Mouse (Mus musculus) CH12.LX (cell line): ENCODE measurements at regions not wholly inside any gene's neighbourhood (a gene's known extent, or its start where the extent isn't known, plus 50 kb on each side); places are given as distances from the start of the nearest gene placed in this dataset.

Experiments used
- DNase-seq: peaks from one replicate; pipeline ENCODE4 v3.0.0-alpha.2; 2013; ENCODE audit errors: extremely low read depth
- H3K27ac ChIP-seq: 2 replicates; pipeline ENCODE4 v1.5.1; 2012; ENCODE audit warnings: low read depth, mild to moderate bottlenecking, control low read depth, moderate library complexity; ENCODE audit not compliant: insufficient read depth
- H3K27me3 ChIP-seq: replicated peaks from 2 replicates; pipeline ENCODE3; 2012; ENCODE audit warnings: inconsistent platforms
- H3K36me3 ChIP-seq, 2 experiments: replicated peaks in 1 of 2; 2 replicates each; pipeline versions ENCODE3 to v1.6.1; 2012; ENCODE audit warnings: inconsistent platforms in 1 of 2, low read length in 1 of 2, mild to moderate bottlenecking in 1 of 2, mixed read lengths in 1 of 2, moderate library complexity in 1 of 2; ENCODE audit not compliant: control insufficient read depth in 1 of 2, insufficient read depth in 1 of 2
- H3K4me1 ChIP-seq, 2 experiments: 2 replicates each; pipeline ENCODE4 v1.6.1; 2012; ENCODE audit warnings: inconsistent platforms in 1 of 2, moderate library complexity in 1 of 2; ENCODE audit not compliant: insufficient read depth in 2 of 2, control insufficient read depth in 1 of 2
- H3K4me2 ChIP-seq: 2 replicates; pipeline ENCODE4 v1.6.1; 2012; ENCODE audit warnings: low read depth, mild to moderate bottlenecking, control low read depth; ENCODE audit not compliant: poor library complexity, insufficient read depth, severe bottlenecking
- H3K4me3 ChIP-seq, 3 experiments: fragments of 150-350 bp in 1 of 3; sonication (generic) in 1 of 3; replicated peaks in 1 of 3; 2 replicates each; pipeline versions ENCODE3 to v1.5.1; 2011 to 2012; ENCODE audit warnings: low read depth in 2 of 3, low read length in 2 of 3, mild to moderate bottlenecking in 2 of 3, moderate library complexity in 2 of 3, control low read depth in 1 of 3, improper control_type of control experiment in 1 of 3, inconsistent platforms in 1 of 3, mixed read lengths in 1 of 3; ENCODE audit not compliant: poor library complexity in 1 of 3
- H3K79me2 ChIP-seq: replicated peaks from 2 replicates; pipeline ENCODE4 v1.6.1; 2012; ENCODE audit warnings: mild to moderate bottlenecking, moderate library complexity; ENCODE audit not compliant: control insufficient read depth, poor library complexity, insufficient read depth, severe bottlenecking; ENCODE audit errors: extremely low read depth
- H3K9ac ChIP-seq: 2 replicates; pipeline ENCODE4 v1.6.1; 2012; ENCODE audit warnings: low read depth, mild to moderate bottlenecking, control low read depth, moderate library complexity; ENCODE audit not compliant: insufficient read depth
- H3K9me3 ChIP-seq: replicated peaks from 2 replicates; pipeline ENCODE3; 2012; ENCODE audit warnings: low read length, inconsistent platforms, mixed read lengths
- CHD2 ChIP-seq: IDR thresholded peaks from 2 replicates; pipeline ENCODE4 v1.6.1; 2011; ENCODE audit warnings: low read length, improper control_type of control experiment
- ELF1 ChIP-seq: IDR thresholded peaks from 2 replicates; pipeline ENCODE4 v1.6.1; 2014; ENCODE audit warnings: low read depth, mild to moderate bottlenecking, inconsistent platforms, low read length, improper control_type of control experiment
- ETS1 ChIP-seq: conservative IDR thresholded peaks from 2 replicates; pipeline ENCODE4 v1.6.1; 2012; ENCODE audit warnings: low read depth, mild to moderate bottlenecking, inconsistent platforms, low read length, improper control_type of control experiment, moderate library complexity
- GABPA ChIP-seq: IDR thresholded peaks from 2 replicates; pipeline ENCODE4 v1.6.1; 2012; ENCODE audit warnings: low read depth, low read length, improper control_type of control experiment, inconsistent platforms; ENCODE audit not compliant: insufficient replicate concordance
- KAT2A ChIP-seq: IDR thresholded peaks from 2 replicates; pipeline ENCODE4 v1.6.1; 2012; ENCODE audit warnings: low read length, improper control_type of control experiment, inconsistent platforms; ENCODE audit not compliant: insufficient replicate concordance
- MAFK ChIP-seq: IDR thresholded peaks from 2 replicates; pipeline ENCODE4 v1.6.1; 2011; ENCODE audit warnings: low read length, improper control_type of control experiment; ENCODE audit not compliant: insufficient replicate concordance
- MAX ChIP-seq: IDR thresholded peaks from 2 replicates; pipeline ENCODE4 v1.6.1; 2011; ENCODE audit warnings: low read length, improper control_type of control experiment
- MEF2A ChIP-seq: IDR thresholded peaks from 2 replicates; pipeline ENCODE4 v1.6.1; 2014; ENCODE audit warnings: low read depth, mild to moderate bottlenecking, inconsistent platforms, low read length, improper control_type of control experiment, borderline replicate concordance
- MYC ChIP-seq: IDR thresholded peaks from 2 replicates; pipeline ENCODE4 v1.6.1; 2011; ENCODE audit warnings: low read depth, mild to moderate bottlenecking, improper control_type of control experiment, low read length
- NELFE ChIP-seq: IDR thresholded peaks from 2 replicates; pipeline ENCODE4 v1.6.1; 2011; ENCODE audit warnings: low read depth, low read length, improper control_type of control experiment
- NRF1 ChIP-seq: IDR thresholded peaks from 2 replicates; pipeline ENCODE4 v1.6.1; 2014; ENCODE audit warnings: low read depth, mild to moderate bottlenecking, inconsistent platforms, low read length, improper control_type of control experiment, moderate library complexity
- POLR2AphosphoS2 ChIP-seq: IDR thresholded peaks from 2 replicates; pipeline ENCODE4 v1.6.1; 2011; ENCODE audit warnings: low read depth, low read length, improper control_type of control experiment
- SMC3 ChIP-seq: IDR thresholded peaks from 2 replicates; pipeline ENCODE4 v1.6.1; 2011; ENCODE audit warnings: low read depth, low read length, improper control_type of control experiment
- ZKSCAN1 ChIP-seq: IDR thresholded peaks from 2 replicates; pipeline ENCODE4 v1.6.1; 2012; ENCODE audit warnings: low read depth, inconsistent platforms, low read length, improper control_type of control experiment, borderline replicate concordance
- ZMIZ1 ChIP-seq: IDR thresholded peaks from 2 replicates; pipeline ENCODE4 v1.6.1; 2012; ENCODE audit warnings: low read depth, mild to moderate bottlenecking, inconsistent platforms, low read length, improper control_type of control experiment
- dilution Hi-C: fragments of 300-500 bp; cut with MboI; formaldehyde crosslinking; loops from 2 replicates; pipeline ENCODE4 v1.14.3; 2020; ENCODE audit warnings: low sequenced_read_pairs; ENCODE audit not compliant: extremely low pct_unique_long_range_greater_than_20kb, extremely low pct_ligation_motif_present
- in situ Hi-C: fragments of 300-500 bp; cut with MboI; formaldehyde crosslinking; loops from 3 replicates; pipeline ENCODE4 v1.14.3; 2019; ENCODE audit warnings: low sequenced_read_pairs, low pct_ligation_motif_present, low pct_unique_long_range_greater_than_20kb, mixed read lengths

GRCm38 (mm10) chr19:32965488-32965887 is 208.2 kb downstream of the Pten start:
- no peak overlapping the region for H3K4me2 ChIP-seq
- H3K4me3 ChIP-seq: no peak overlapping the region
- H3K4me1 ChIP-seq: peaks cover 6 to 33% of the 10 kb centered on the region in 2 experiments
- H3K36me3 ChIP-seq: no peaks in the 10 kb centered on the region
- H3K79me2 ChIP-seq: no peaks in the 10 kb centered on the region
- no peaks in the 10 kb centered on the region for H3K27me3 ChIP-seq
- peaks cover 4% of the 10 kb centered on the region for H3K9me3 ChIP-seq
- no peak overlapping the region for H3K27ac ChIP-seq
- TF ChIP-seq MAX (no peak), ETS1 (no peak), ELF1 (no peak), KAT2A (no peak), MYC (no peak), SMC3 (no peak), NELFE (no peak), GABPA (no peak), NRF1 (no peak), ZKSCAN1 (no peak), ZMIZ1 (no peak), MAFK (no peak), CHD2 (no peak)
- dilution Hi-C loops (no loop called here), in situ Hi-C loops (no loop called here)
- H3K9ac ChIP-seq: no peak overlapping the region
- DNase-seq: no peak

- H3K4me1 ChIP-seq: peaks cover 0 to 18% of the 10 kb centered on the region in 2 experiments; a peak in 2 of 4 replicates
These were observed 212.0 kb downstream of the Pten start for GRCm38 (mm10) chr19:32969213-32969776.

More at GRCm38 (mm10) chr19:32969213-32969776, 212.0 kb downstream of the Pten start:
- Histone ChIP-seq H3K9me3 (peaks cover 4% of the 10 kb centered on the region), H3K4me3 (no peak overlapping the region), H3K79me2 (no peaks in the 10 kb centered on the region), H3K9ac (no peak overlapping the region), H3K27ac (no peak overlapping the region), H3K36me3 (no peaks in the 10 kb centered on the region), H3K4me2 (no peak overlapping the region), H3K27me3 (no peaks in the 10 kb centered on the region)
- dilution Hi-C loops: no loop called here
- TF ChIP-seq NRF1 (no peak), CHD2 (no peak), ZKSCAN1 (no peak), GABPA (no peak), ELF1 (no peak), POLR2AphosphoS2 (no peak), MEF2A (no peak)
- in situ Hi-C loops: no loop called here
- DNase-seq: no peak
